Mouse (Mus musculus): ENCODE measurements around the gene Prickle2. TPM values are rescaled to one million over a fixed set of nuclear protein-coding genes. Genes with fewer than 3 reads are reported as not detected.

The Prickle2 gene
- polyA plus RNA-seq, 1 experiment from 2014 or later: 2.6 TPM

DNA sequence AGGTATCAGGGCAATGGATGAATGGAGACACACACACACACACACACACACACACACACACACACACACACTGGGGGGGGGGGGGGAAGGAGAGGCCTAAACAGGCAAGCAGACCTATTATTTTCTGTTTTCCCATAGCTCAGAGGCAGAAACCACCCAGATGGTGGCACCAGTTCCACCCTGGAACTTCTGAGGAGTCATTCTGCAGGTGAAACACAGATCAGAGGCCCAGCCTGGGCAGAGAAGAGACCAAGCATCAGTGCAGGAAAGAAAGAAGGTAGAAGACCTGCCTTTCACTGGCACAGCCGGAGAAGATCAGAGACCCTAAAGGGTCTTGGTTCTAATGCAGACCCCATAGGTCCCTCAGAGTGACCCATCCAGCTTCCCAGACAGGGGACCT is 227.3 kb downstream of the Prickle2 start:
- Histone ChIP-seq H3K27me3 (ENCODE audit: poor library complexity, severe bottlenecking) (peaks cover 8% of the 10 kb centered on the region; the same call in 1 of the 2 replicates), H3K36me3 (replicated peaks) (no peaks in the 10 kb centered on the region), H3K4me1 (peaks cover 27% of the 10 kb centered on the region), H3K9me3 (no peaks in the 10 kb centered on the region), H3K27ac (no peak overlapping the region), H3K4me3 (no peak overlapping the region)
- DNase-seq (ENCODE audit: extremely low spot score, low spot score): no peak
- 96% methylated on average over 1 of the region's 1 CpGs for WGBS

DNA sequence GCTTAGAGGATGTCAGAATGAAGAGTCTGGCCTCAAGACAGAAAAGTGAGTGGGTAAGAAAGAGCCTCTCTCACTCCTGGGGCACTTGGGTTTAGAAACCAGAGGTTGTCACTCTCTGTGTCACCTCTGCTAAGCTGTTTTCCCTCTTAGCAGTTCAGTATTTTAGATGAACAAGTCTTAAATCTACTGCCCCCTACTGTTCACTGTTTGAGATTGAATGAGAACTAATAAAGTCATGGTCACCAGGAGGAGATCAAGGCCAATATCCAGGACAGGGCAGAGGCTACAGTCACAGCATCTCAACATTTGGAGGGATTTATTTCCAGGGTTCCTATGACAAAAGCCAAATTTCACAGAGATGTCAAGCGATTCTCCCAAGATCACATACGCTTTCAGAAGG is 228.3 kb downstream of the Prickle2 start:
- Histone ChIP-seq H3K36me3 (replicated peaks) (no peaks in the 10 kb centered on the region), H3K4me1 (peaks cover 31% of the 10 kb centered on the region), H3K27me3 (ENCODE audit: poor library complexity, severe bottlenecking) (peaks cover 8% of the 10 kb centered on the region; the same call in 1 of the 2 replicates), H3K4me3 (no peak overlapping the region), H3K27ac (no peak overlapping the region), H3K9me3 (no peaks in the 10 kb centered on the region)
- 89% methylated on average over 2 of the region's 2 CpGs for WGBS
- DNase-seq (ENCODE audit: extremely low spot score, low spot score): no peak

DNA sequence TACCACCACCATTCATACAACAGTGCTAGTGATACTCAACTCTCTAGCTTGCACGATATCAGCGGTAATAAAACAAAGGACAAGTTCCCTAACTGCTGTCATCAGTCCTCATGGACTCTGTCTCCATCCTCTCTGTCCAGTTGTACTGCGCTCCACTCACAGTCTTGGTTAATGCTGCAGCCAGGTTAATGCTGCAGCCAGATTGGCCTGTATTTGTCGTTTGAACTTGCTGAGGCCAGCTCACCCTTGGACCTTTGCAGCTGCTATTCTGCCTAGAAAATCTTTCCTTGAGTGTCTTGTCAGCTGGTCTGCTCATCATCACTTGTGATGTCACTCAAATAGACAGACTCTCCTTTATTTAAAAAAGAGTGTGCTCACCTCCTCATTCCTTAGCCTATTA is 236.5 kb downstream of the Prickle2 start:
- Histone ChIP-seq H3K9me3 (no peaks in the 10 kb centered on the region), H3K4me1 (peaks cover 21% of the 10 kb centered on the region), H3K27me3 (ENCODE audit: poor library complexity, severe bottlenecking) (no peaks in the 10 kb centered on the region), H3K36me3 (replicated peaks) (no peaks in the 10 kb centered on the region), H3K4me3 (no peak overlapping the region), H3K27ac (no peak overlapping the region)
- 83% methylated on average over 4 of the region's 4 CpGs for WGBS
- DNase-seq (ENCODE audit: extremely low spot score, low spot score): no peak

DNA sequence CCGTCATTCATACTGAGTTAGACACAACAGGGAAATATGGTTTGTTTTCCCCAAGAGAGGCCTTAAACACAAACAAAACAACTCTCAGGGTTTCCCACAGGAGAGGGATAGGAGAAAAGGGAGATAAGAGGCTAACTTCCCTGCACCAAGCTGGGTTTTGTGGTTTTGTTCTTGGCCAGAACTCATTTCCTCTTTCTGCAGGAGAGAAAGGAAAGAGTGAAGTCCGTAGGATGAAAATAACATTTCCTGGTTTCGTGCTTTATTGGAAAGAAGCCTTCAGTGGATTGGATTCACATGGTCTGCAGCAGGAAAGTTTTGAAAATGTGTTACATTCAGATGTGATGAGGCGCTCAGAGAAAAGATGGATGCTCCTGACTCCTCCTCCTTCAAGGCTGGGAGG is 237.1 kb downstream of the Prickle2 start:
- Histone ChIP-seq H3K4me1 (peaks cover 21% of the 10 kb centered on the region), H3K27me3 (ENCODE audit: poor library complexity, severe bottlenecking) (no peaks in the 10 kb centered on the region), H3K27ac (no peak overlapping the region), H3K36me3 (replicated peaks) (no peaks in the 10 kb centered on the region), H3K4me3 (no peak overlapping the region), H3K9me3 (no peaks in the 10 kb centered on the region)
- 89% methylated on average over 4 of the region's 4 CpGs for WGBS
- no peak for DNase-seq (ENCODE audit: extremely low spot score, low spot score)

DNA sequence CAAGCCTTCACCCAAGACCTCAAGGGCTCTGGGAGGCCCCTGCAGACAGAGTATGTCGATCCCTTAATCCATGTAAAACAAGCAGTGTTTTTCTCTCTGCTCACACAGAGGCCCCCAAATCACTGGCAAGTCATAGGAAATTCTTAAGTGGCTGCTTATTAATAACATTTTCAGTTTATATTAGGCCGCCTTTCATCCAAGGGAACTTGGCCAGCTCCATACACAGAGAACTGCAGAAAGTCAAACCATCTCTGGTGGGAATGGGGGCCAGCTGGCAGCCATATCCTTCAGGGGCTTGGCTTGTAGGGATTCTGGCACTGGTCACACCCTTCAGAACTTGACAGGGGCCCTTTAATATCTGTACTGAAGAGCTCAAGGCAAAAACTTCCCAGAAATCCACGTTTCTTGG is 237.6 kb downstream of the Prickle2 start:
- H3K27me3 ChIP-seq (ENCODE audit: poor library complexity, severe bottlenecking): no peaks in the 10 kb centered on the region
- peaks cover 21% of the 10 kb centered on the region for H3K4me1 ChIP-seq
- 85% methylated on average over 3 of the region's 3 CpGs for WGBS

DNA sequence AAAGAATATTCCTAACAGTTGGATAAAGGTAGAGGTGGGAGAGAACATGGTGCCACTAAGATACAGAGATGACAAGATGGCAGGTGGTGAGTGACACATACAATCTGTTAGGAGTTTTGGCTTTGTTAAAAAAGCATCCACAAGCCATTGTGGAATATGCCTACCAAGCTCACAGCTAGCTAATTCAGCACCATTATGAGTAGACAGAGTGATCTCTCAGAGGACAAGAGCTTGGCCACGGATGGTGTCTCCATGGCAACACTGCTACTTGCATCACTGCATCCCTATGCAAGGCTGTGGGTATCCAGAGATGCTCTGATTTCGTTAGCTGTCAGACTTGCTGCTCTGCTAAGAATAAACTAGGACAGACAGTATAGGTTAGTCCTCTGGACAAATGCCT is 238.6 kb downstream of the Prickle2 start:
- Histone ChIP-seq H3K4me1 (peaks cover 15% of the 10 kb centered on the region), H3K27ac (no peak overlapping the region), H3K4me3 (no peak overlapping the region), H3K9me3 (no peaks in the 10 kb centered on the region), H3K27me3 (ENCODE audit: poor library complexity, severe bottlenecking) (no peaks in the 10 kb centered on the region), H3K36me3 (replicated peaks) (no peaks in the 10 kb centered on the region)
- 71% methylated on average over 2 of the region's 2 CpGs for WGBS
- DNase-seq (ENCODE audit: extremely low spot score, low spot score): no peak

More for the DNA sequence above, 237.6 kb downstream of the Prickle2 start:
- Histone ChIP-seq H3K9me3 (no peaks in the 10 kb centered on the region), H3K27ac (no peak overlapping the region), H3K36me3 (replicated peaks) (no peaks in the 10 kb centered on the region), H3K4me3 (no peak overlapping the region)
- DNase-seq (ENCODE audit: extremely low spot score, low spot score): no peak

DNA sequence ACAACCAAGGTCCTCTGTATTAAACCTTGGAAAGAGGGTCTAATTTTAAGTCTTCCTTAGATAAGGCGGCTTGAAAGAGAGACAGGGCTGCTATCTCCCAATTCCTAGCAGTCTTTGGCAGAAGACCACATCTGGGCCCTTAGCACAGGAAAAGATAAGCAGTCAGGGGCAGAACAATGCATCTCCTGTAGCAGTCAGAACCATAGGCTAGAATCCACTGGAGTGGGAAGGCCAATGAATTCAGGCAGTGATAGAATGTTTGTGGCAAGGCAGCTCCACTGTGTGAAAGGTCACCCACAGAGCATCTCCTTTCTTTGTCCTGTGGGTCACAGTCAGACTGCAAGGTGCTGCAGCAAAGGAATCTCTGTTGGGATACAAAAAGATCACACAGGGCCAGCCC is 240.3 kb downstream of the Prickle2 start:
- WGBS: 83% methylated on average over 1 of the region's 1 CpGs
- Histone ChIP-seq H3K27ac (no peak overlapping the region), H3K27me3 (ENCODE audit: poor library complexity, severe bottlenecking) (no peaks in the 10 kb centered on the region), H3K4me1 (peaks cover 20% of the 10 kb centered on the region), H3K9me3 (no peaks in the 10 kb centered on the region), H3K4me3 (no peak overlapping the region), H3K36me3 (replicated peaks) (no peaks in the 10 kb centered on the region)
- no peak for DNase-seq (ENCODE audit: extremely low spot score, low spot score)

DNA sequence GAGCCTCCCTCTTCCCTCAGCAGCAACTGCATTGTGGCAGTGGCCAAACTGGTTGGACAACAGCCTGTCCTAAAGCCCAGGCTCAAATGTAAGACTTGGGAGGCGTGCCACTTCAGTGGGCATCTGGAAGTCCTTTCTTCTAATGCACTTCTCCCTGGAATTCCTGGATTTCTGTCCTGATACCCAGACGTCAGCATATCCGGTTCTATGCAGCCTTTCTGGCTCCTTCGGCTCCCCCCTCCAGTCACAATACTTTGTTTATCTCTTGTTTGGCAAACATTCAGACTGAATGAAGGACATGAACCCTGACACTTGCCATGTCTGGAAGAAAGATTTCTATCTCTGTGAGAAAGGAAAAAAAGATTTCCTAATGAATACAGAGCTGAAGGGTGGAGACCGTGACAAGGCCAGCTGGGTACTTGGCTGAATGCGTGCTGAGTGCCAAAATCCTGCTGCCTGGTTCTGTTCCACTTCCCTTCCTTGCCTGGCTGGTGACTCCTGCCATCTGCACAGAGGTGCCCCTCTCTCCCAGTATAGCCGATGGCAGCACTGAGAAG is 241.1 kb downstream of the Prickle2 start:
- no peaks in the 10 kb centered on the region for H3K27me3 ChIP-seq (ENCODE audit: poor library complexity, severe bottlenecking)
- no peak overlapping the region for H3K4me3 ChIP-seq
- no peaks in the 10 kb centered on the region for H3K9me3 ChIP-seq
- H3K27ac ChIP-seq: no peak overlapping the region
- H3K36me3 ChIP-seq (replicated peaks): no peaks in the 10 kb centered on the region
- peaks cover 29% of the 10 kb centered on the region for H3K4me1 ChIP-seq
- DNase-seq (ENCODE audit: extremely low spot score, low spot score): no peak
- WGBS: 74% methylated on average over 7 of the region's 7 CpGs

DNA sequence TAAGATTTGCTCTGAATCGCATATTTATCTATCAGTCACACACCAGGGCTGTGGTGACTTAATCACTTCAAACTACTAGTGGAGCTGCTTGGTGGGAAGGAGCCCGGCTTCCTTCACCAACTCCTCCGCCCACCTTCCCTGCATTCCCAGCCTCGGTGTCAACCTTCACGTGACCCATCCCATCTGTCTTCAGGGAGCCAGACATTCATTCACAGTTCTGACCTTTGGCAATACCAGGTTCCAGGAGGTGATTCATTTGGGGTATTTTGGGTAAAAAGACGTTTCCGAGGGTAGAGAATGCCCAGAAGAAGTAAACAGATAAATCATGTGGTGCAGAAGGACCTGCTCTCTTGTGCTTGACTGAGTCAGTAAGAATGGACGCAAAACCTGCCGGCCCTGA is 242.2 kb downstream of the Prickle2 start:
- no peak for DNase-seq (ENCODE audit: extremely low spot score, low spot score)
- no peaks in the 10 kb centered on the region for H3K36me3 ChIP-seq (replicated peaks)
- H3K9me3 ChIP-seq: no peaks in the 10 kb centered on the region
- H3K4me3 ChIP-seq: no peak overlapping the region
- WGBS: 80% methylated on average over 9 of the region's 9 CpGs
- peaks cover 35% of the 10 kb centered on the region for H3K4me1 ChIP-seq
- no peaks in the 10 kb centered on the region for H3K27me3 ChIP-seq (ENCODE audit: poor library complexity, severe bottlenecking)
- H3K27ac ChIP-seq: no peak overlapping the region

DNA sequence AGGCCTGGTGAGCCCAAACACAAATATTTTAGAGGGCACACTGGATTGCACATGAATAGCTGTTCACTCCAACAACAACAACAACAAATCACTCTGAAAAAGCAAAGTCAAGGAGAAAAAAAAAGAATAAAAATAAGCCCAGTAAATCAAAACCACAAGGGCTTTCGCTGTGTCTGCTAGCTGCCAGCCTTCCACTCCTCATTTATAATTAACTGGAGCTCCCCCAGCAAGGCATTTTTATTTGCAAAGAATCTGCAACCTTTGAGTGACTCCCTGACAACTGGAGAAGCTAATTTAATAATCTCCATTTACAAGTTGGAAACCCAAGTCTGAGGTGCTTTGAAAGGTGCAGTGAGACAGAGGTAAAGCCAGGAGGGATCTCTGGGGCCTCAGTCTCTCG is 245.2 kb downstream of the Prickle2 start:
- Histone ChIP-seq H3K4me3 (no peak overlapping the region), H3K27me3 (ENCODE audit: poor library complexity, severe bottlenecking) (no peaks in the 10 kb centered on the region), H3K9me3 (no peaks in the 10 kb centered on the region), H3K4me1 (peaks cover 39% of the 10 kb centered on the region), H3K27ac (no peak overlapping the region), H3K36me3 (replicated peaks) (no peaks in the 10 kb centered on the region)
- WGBS: 59% methylated on average over 2 of the region's 2 CpGs
- DNase-seq (ENCODE audit: extremely low spot score, low spot score): no peak

DNA sequence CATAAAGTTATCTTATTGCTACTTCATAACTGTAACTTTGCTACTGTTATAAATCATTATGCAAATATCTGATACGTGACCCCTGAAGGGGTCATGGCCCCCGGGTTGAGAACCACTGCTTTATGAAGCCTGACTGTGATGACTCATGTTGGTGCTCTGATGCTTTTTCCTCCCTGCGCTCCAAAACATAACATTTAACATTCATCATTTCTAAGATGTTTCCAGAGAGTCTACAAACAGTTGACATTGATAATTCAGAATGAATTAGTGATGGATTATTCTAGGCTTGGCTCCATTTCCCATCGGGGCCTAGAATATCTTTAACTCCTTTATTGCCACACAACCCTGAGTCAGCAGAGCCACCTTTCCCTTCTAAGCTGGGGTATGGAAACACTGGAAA is 247.9 kb downstream of the Prickle2 start:
- Histone ChIP-seq H3K9me3 (no peaks in the 10 kb centered on the region), H3K27me3 (ENCODE audit: poor library complexity, severe bottlenecking) (no peaks in the 10 kb centered on the region), H3K36me3 (replicated peaks) (no peaks in the 10 kb centered on the region), H3K4me1 (peaks cover 30% of the 10 kb centered on the region), H3K27ac (no peak overlapping the region), H3K4me3 (no peak overlapping the region)
- WGBS: 94% methylated on average over 4 of the region's 4 CpGs
- no peak for DNase-seq (ENCODE audit: extremely low spot score, low spot score)

DNA sequence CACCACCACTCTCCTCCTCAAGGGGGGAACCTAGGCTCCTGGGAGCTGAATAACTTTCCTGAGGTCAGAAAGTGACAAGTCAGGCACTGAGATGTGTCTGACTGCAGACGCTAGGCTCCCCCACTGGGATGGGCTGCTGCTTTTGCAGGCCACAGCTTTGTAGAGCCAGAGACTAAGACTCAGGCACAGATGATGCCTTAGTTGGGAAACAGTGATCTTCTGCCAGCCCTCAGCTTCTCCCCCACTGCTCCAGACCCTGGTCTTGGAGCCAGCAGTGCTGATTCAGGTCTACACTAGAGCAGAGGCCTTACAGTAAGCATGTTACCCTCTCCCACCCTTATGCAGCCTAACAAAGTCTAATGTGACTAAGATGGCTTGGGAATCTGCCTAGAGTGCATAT is 254.5 kb downstream of the Prickle2 start:
- WGBS: 62% methylated on average over 1 of the region's 1 CpGs

DNA sequence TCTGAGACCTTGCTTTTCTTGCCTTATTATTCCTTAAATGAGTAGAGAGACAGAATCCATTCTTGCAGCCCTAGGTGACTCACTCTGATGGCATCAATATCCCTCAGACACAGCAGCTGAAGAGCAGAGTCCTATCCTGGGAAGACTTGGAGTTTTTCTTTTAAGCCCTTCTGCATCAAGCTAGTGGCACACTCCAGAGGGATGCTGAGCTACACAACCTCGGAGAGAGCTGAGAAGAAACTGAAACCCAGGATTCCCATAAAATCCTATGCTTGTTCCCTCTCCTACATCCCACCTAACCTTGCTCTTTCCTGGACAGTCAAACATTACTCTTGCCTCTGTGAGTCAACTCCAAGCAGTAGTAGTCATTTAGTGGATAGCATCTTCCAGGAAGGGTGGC is 256.0 kb downstream of the Prickle2 start:
- no peaks in the 10 kb centered on the region for H3K9me3 ChIP-seq
- no peaks in the 10 kb centered on the region for H3K36me3 ChIP-seq (replicated peaks)
- WGBS: 86% methylated on average over 1 of the region's 1 CpGs
- H3K27me3 ChIP-seq (ENCODE audit: poor library complexity, severe bottlenecking): no peaks in the 10 kb centered on the region
- no peak overlapping the region for H3K27ac ChIP-seq
- no peak overlapping the region for H3K4me3 ChIP-seq
- 0 out of 2 replicates have a peak, but pooled peaks cover 9% of the 10 kb centered on the region for H3K4me1 ChIP-seq
- DNase-seq (ENCODE audit: extremely low spot score, low spot score): no peak

More for the DNA sequence above, 254.5 kb downstream of the Prickle2 start:
- Histone ChIP-seq H3K4me3 (no peak overlapping the region), H3K27ac (no peak overlapping the region), H3K4me1 (0 out of 2 replicates have a peak, but pooled peaks cover 9% of the 10 kb centered on the region), H3K27me3 (ENCODE audit: poor library complexity, severe bottlenecking) (no peaks in the 10 kb centered on the region), H3K9me3 (no peaks in the 10 kb centered on the region), H3K36me3 (replicated peaks) (no peaks in the 10 kb centered on the region)
- no peak for DNase-seq (ENCODE audit: extremely low spot score, low spot score)

DNA sequence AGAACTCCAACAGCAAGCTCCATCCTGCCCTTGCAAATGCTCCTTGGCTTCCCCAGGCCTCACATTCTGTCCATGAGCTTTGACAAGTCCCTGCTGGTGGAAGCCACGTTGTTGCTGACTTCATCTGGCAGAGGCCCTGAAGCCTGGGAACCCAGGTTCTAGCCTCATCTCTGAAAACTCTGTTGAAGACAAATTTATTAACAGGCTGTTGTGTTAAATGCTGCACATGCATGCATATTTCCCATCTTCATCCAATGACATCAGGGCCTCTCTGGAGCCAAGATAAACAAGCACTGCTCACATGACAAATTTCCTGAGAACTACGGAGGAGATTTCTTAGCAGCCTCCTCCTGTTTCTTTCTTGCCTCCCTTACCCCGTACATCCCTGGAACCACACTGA is 259.3 kb downstream of the Prickle2 start:
- Histone ChIP-seq H3K27ac (no peak overlapping the region), H3K9me3 (no peaks in the 10 kb centered on the region), H3K36me3 (replicated peaks) (no peaks in the 10 kb centered on the region), H3K4me3 (no peak overlapping the region), H3K27me3 (ENCODE audit: poor library complexity, severe bottlenecking) (no peaks in the 10 kb centered on the region), H3K4me1 (0 out of 2 replicates have a peak, but pooled peaks cover 4% of the 10 kb centered on the region)
- DNase-seq (ENCODE audit: extremely low spot score, low spot score): no peak
- 75% methylated on average over 3 of the region's 3 CpGs for WGBS
